Mouse (Mus musculus) gastrocnemius, postnatal 10 days (tissue): Measurements from ENCODE around the gene Apol7a. TPM values are rescaled to one million over a fixed set of nuclear protein-coding genes. Genes with fewer than 3 reads are reported as not detected.
A peak's percentile ranks its signal among the peaks of the same experiment; 100 is the strongest.
"Not testable (repeated sequence)": the region's sequence is repeated elsewhere in the genome, so short reads cannot be mapped to it uniquely, and the experiment has no call there.

Experiments used
- DNase-seq: peaks from one replicate; pipeline ENCODE4 v3.0.0; 2021; ENCODE audit warnings: mixed read lengths
- long read RNA-seq, 2 experiments: library from polyadenylated mRNA; stranded (forward); transcript quantifications; one replicate each; pipeline ENCODE4 v2.0.0; 2021
- total RNA-seq, 2 experiments: library from RNA; stranded (reverse); gene quantifications; 2 replicates each; pipeline ENCODE4 v1.2.3; 2021

The Apol7a gene
- total RNA-seq = under 1 TPM; 0.14 to 0.29 TPM
- long read RNA-seq, experiment 1, partial matches to known transcripts = 0 of 3 reads
- long read RNA-seq, experiment 1, other reads (novel, unspliced or antisense) = 2 of 3 reads
- long read RNA-seq, experiment 2 = 0 reads

- DNase-seq = peak; percentile 39
These were observed at the start of gene Apol7a for GRCm38 (mm10) chr15:77399027-77399426. Apol7a (minus strand) TSS chr15:77399110.

GRCm38 (mm10) chr15:77447392-77447791, 48.5 kb upstream of the Apol7a start, which contains the start of gene Apol7b:
Apol7b (minus strand) TSS chr15:77447492.
- not testable (repeated sequence) for DNase-seq

GRCm38 (mm10) chr15:77445668-77446067, 46.8 kb upstream of the Apol7a start:
- not testable (repeated sequence) for DNase-seq

GRCm38 (mm10) chr15:77444746-77445145, 45.8 kb upstream of the Apol7a start:
- not testable (repeated sequence) for DNase-seq

GRCm38 (mm10) chr15:77428690-77429448, 30.0 kb upstream of the Apol7a start:
- not testable (repeated sequence) for DNase-seq

GRCm38 (mm10) chr15:77422925-77423324, 24.0 kb upstream of the Apol7a start:
- not testable (repeated sequence) for DNase-seq

- DNase-seq = not testable (repeated sequence)
These were observed 20.7 kb upstream of the Apol7a start for GRCm38 (mm10) chr15:77419657-77420056.

GRCm38 (mm10) chr15:77416655-77417333, 17.9 kb upstream of the Apol7a start:
- DNase-seq = not testable (repeated sequence)

- not testable (repeated sequence) for DNase-seq
These were observed 16.7 kb upstream of the Apol7a start for GRCm38 (mm10) chr15:77415653-77416052.

GRCm38 (mm10) chr15:77412695-77413094, 13.8 kb upstream of the Apol7a start:
- not testable (repeated sequence) for DNase-seq

GRCm38 (mm10) chr15:77411035-77411434, 12.1 kb upstream of the Apol7a start, which contains the start of gene Apol9a:
Apol9a (minus strand) TSS chr15:77411135.
- DNase-seq = not testable (repeated sequence)

GRCm38 (mm10) chr15:77406370-77406769, 7.5 kb upstream of the Apol7a start:
- DNase-seq = not testable (repeated sequence)

GRCm38 (mm10) chr15:77397450-77398132, 1.3 kb downstream of the Apol7a start:
- DNase-seq = not testable (repeated sequence)

GRCm38 (mm10) chr15:77393832-77394231, 5.1 kb downstream of the Apol7a start:
- DNase-seq = not testable (repeated sequence)

GRCm38 (mm10) chr15:77387462-77387861, 11.4 kb downstream of the Apol7a start:
- no peak for DNase-seq

GRCm38 (mm10) chr15:77384340-77385030, 14.4 kb downstream of the Apol7a start:
- DNase-seq = no peak

GRCm38 (mm10) chr15:77382880-77383279, 16.0 kb downstream of the Apol7a start:
- DNase-seq = no peak

GRCm38 (mm10) chr15:77382271-77382850, 16.5 kb downstream of the Apol7a start:
- DNase-seq = no peak

- DNase-seq = no peak
These were observed 17.4 kb downstream of the Apol7a start for GRCm38 (mm10) chr15:77381481-77381880.

- DNase-seq = no peak
These were observed 19.0 kb downstream of the Apol7a start for GRCm38 (mm10) chr15:77379921-77380320.

- no peak for DNase-seq
These were observed 21.5 kb downstream of the Apol7a start for GRCm38 (mm10) chr15:77377419-77377818.
